9 mouse cellular contexts compared by ENCODE assay signal in the genomic region with DNA sequence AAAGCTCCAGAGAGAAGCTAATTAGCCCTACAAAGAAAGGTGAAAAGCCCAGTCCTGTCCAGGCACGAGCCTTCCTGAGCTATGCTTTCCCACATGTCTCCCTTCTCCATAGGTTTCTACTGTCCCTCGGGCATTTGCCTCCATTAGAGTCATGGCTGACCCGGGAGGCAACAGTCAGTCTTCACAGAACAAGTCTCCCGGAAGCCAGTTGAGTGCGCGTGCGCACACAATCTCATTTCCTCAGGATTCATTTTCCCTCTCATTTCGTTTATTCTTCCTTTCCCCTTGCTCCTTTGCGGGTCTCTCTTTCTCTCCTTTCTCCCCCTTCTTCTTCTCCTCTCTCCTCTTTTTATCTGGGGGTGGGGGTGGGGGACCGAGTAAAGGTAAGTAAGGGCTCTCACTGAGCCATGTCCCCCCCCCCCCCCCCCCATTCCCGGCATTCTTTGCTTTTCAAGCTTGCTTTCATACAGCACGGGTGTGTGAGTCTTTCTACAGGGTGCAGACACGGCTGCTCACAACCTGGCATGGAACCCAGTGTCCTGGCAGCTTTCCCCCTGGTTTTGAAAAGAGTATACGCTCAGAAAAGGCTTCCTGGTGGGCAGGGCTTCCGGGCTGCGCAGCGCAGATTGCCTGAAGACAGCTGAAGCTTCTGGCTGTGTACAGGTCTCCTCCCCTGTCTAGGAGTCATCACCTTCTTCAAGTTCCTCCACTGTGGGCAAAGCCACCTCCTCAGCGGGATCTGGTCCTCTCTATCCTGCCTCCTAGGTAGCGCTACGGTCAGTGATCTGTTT.
A peak's percentile ranks its signal among the peaks of the same experiment; 100 is the strongest.
DNase-seq lines count a peak whose midpoint lies in the region; ATAC-seq lines count a peak whose summit lies in the region.
"Had no signal": no experiment of that assay in that cellular context is flagged by ENCODE, and none has a peak within 500 bp of the region (broad histone marks: within the 10 kb centered on the region; RNA-seq: fewer than 3 reads in every experiment).

No protein-coding gene starts in this region.

- no peaks in the 10 kb centered on the region for H3K36me3 ChIP-seq in forebrain, embryonic 15.5 days
- no peaks in the 10 kb centered on the region for H3K36me3 ChIP-seq in kidney, embryonic 15.5 days
- H3K36me3 ChIP-seq: limb, embryonic 13.5 days had no signal

- H3K4me1 ChIP-seq in forebrain, embryonic 15.5 days: peaks cover 14% of the 10 kb centered on the region
- peaks cover 5% of the 10 kb centered on the region; the same call in 1 of the 2 replicates for H3K4me1 ChIP-seq in kidney, embryonic 15.5 days

- no peak overlapping the region for H3K9ac ChIP-seq in forebrain, embryonic 15.5 days (replicated peaks)
- H3K9ac ChIP-seq in kidney, embryonic 15.5 days: no peak overlapping the region
- H3K9ac ChIP-seq: limb, embryonic 13.5 days had no signal

- 59% methylated on average over 20 of the region's 20 CpGs for WGBS in forebrain, embryonic 15.5 days
- 84% methylated on average over 19 of the region's 20 CpGs for WGBS in kidney, embryonic 15.5 days

- 0 out of 2 replicates have a peak overlapping the region, but pooled peaks have one; percentile 6 for H3K4me2 ChIP-seq in forebrain, embryonic 15.5 days (replicated peaks)
- no peak overlapping the region for H3K4me2 ChIP-seq in kidney, embryonic 15.5 days
- H3K4me2 ChIP-seq: limb, embryonic 13.5 days had no signal

- H3K27me3 ChIP-seq in forebrain, embryonic 15.5 days: no peaks in the 10 kb centered on the region
- no peaks in the 10 kb centered on the region for H3K27me3 ChIP-seq in kidney, embryonic 15.5 days
- H3K27me3 ChIP-seq: limb, embryonic 13.5 days had no signal

- H3K27ac ChIP-seq in forebrain, embryonic 15.5 days (replicated peaks): peak overlapping the region; percentile 48; the same call in 1 of the 2 replicates
- no peak overlapping the region for H3K27ac ChIP-seq in kidney, embryonic 15.5 days
- H3K27ac ChIP-seq: limb, embryonic 13.5 days had no signal

- peak; percentile 67 for ATAC-seq in cerebellum, adult (ENCODE audit: insufficient number of reproducible peaks, low FRiP score, low TSS enrichment)
- ATAC-seq in forebrain, embryonic 15.5 days (replicated peaks): peak; percentile 84
- no peak for ATAC-seq in kidney, embryonic 15.5 days (replicated peaks; ENCODE audit: low FRiP score)

- no peaks in the 10 kb centered on the region for H3K9me3 ChIP-seq in forebrain, embryonic 15.5 days
- no peaks in the 10 kb centered on the region for H3K9me3 ChIP-seq in kidney, embryonic 15.5 days (replicated peaks)
- H3K9me3 ChIP-seq: limb, embryonic 13.5 days had no signal

- intact Hi-C loops in left cerebral cortex, postnatal 4 days (cut with DNase I): no loop called here

- no peak overlapping the region for H3K4me3 ChIP-seq in forebrain, embryonic 15.5 days
- H3K4me3 ChIP-seq in kidney, embryonic 15.5 days (replicated peaks): no peak overlapping the region
- H3K4me3 ChIP-seq: limb, embryonic 13.5 days had no signal

- peak; percentile 56 to 60 for DNase-seq in left cerebral cortex, adult 18-20 months (ENCODE audit: low spot score in 2 of 2)
- no peak for DNase-seq in left cerebral cortex, adult 11 months (ENCODE audit: low spot score)
- peak; percentile 89 for DNase-seq in left cerebral cortex, postnatal 4 days
- DNase-seq in urinary bladder, postnatal 25 days (ENCODE audit: low spot score): no peak
- no peak for DNase-seq in embryo, embryonic 10 days (ENCODE audit: low spot score)

Comparison
In these comparisons a context has a peak if more than half of its experiments do, and no peak if none do; other contexts are left out.
1. DNase-seq: peak in left cerebral cortex, adult 18-20 months (2 of 2) and left cerebral cortex, postnatal 4 days (single experiment); none in left cerebral cortex, adult 11 months (single experiment), urinary bladder, postnatal 25 days (single experiment) and embryo, embryonic 10 days (single experiment).